Mouse (Mus musculus) adrenal gland, postnatal 36 days (tissue): ENCODE data around the gene Ccdc117. TPM values are rescaled to one million over a fixed set of nuclear protein-coding genes. Genes with fewer than 3 reads are reported as not detected.
A peak's percentile ranks its signal among the peaks of the same experiment; 100 is the strongest.
"Not testable (repeated sequence)": the region's sequence is repeated elsewhere in the genome, so short reads cannot be mapped to it uniquely, and the experiment has no call there.

Experiments
- DNase-seq, 2 experiments: peaks; one replicate each; pipeline ENCODE4 v3.0.0; 2021; ENCODE audit warnings: mixed read lengths in 1 of 2
- long read RNA-seq, 2 experiments: library from polyadenylated mRNA; stranded (forward); transcript quantifications; one replicate each; pipeline ENCODE4 v2.0.0; 2021; ENCODE audit warnings: borderline sequencing depth in 2 of 2
- total RNA-seq, 2 experiments: library from RNA; stranded (reverse); gene quantifications; 2 replicates each; pipeline ENCODE4 v1.2.3; 2021

Gene Ccdc117
- 10 to 100 TPM; 33.7 to 37.5 TPM for total RNA-seq
- long read RNA-seq, experiment 1, transcript Ccdc117-201 (5 exons, 3,372 nt): major isoform, 51 of 59 reads
- long read RNA-seq, experiment 1, partial matches to known transcripts: 6 of 59 reads
- long read RNA-seq, experiment 1, other reads (novel, unspliced or antisense): 2 of 59 reads
- long read RNA-seq, experiment 2, transcript Ccdc117-201 (5 exons, 3,372 nt): major isoform, 8 of 9 reads
- long read RNA-seq, experiment 2, partial matches to known transcripts: 0 of 9 reads
- long read RNA-seq, experiment 2, other reads (novel, unspliced or antisense): 1 of 9 reads

- DNase-seq: peak; percentile 94
These were observed at the start of gene Ccdc117 for GRCm38 (mm10) chr11:5541799-5542481. Gene Ccdc117, minus strand, starts transcription at chr11:5542187.

- no peak for DNase-seq
These were observed 33.1 kb upstream of the Ccdc117 start for GRCm38 (mm10) chr11:5575046-5575445.

- DNase-seq: no peak
These were observed 31.8 kb upstream of the Ccdc117 start for GRCm38 (mm10) chr11:5573821-5574220.

GRCm38 (mm10) chr11:5571856-5572255 lies 29.9 kb upstream of the Ccdc117 start:
- no peak for DNase-seq

- DNase-seq: no peak
These were observed 27.5 kb upstream of the Ccdc117 start, which contains the start of gene Ankrd36 for GRCm38 (mm10) chr11:5569474-5569873. Gene Ankrd36, plus strand, starts transcription at chr11:5569684.

GRCm38 (mm10) chr11:5568082-5568481 lies 26.1 kb upstream of the Ccdc117 start:
- DNase-seq: no peak

GRCm38 (mm10) chr11:5567654-5568053 lies 25.7 kb upstream of the Ccdc117 start:
- no peak for DNase-seq

GRCm38 (mm10) chr11:5566506-5566905 lies 24.5 kb upstream of the Ccdc117 start:
- DNase-seq: no peak

GRCm38 (mm10) chr11:5565596-5565995 lies 23.6 kb upstream of the Ccdc117 start:
- no peak for DNase-seq

- DNase-seq: no peak
These were observed 21.9 kb upstream of the Ccdc117 start for GRCm38 (mm10) chr11:5563898-5564297.

GRCm38 (mm10) chr11:5562625-5563268 lies 20.8 kb upstream of the Ccdc117 start:
- no peak for DNase-seq

- no peak for DNase-seq
These were observed 18.3 kb upstream of the Ccdc117 start for GRCm38 (mm10) chr11:5560273-5560672.

GRCm38 (mm10) chr11:5551931-5552330 lies 9.9 kb upstream of the Ccdc117 start:
- DNase-seq: no peak

- peak; percentile 19 to 40 for DNase-seq
These were observed 9.4 kb upstream of the Ccdc117 start for GRCm38 (mm10) chr11:5551430-5551829.

GRCm38 (mm10) chr11:5546693-5547092 lies 4.7 kb upstream of the Ccdc117 start:
- no peak for DNase-seq

- DNase-seq: no peak
These were observed 3.5 kb upstream of the Ccdc117 start for GRCm38 (mm10) chr11:5545457-5545856.

GRCm38 (mm10) chr11:5544709-5545108 lies 2.7 kb upstream of the Ccdc117 start:
- DNase-seq: not testable (repeated sequence)

- no peak for DNase-seq
These were observed 1.3 kb upstream of the Ccdc117 start for GRCm38 (mm10) chr11:5543281-5543680.

GRCm38 (mm10) chr11:5542482-5543185 lies 647 bp upstream of the Ccdc117 start:
- no peak for DNase-seq

GRCm38 (mm10) chr11:5541230-5541798 lies 673 bp downstream of the Ccdc117 start:
- no peak for DNase-seq

- no peak for DNase-seq
These were observed 1.7 kb downstream of the Ccdc117 start for GRCm38 (mm10) chr11:5540331-5540730.

- not testable (repeated sequence) for DNase-seq
These were observed 4.5 kb downstream of the Ccdc117 start for GRCm38 (mm10) chr11:5537454-5537853.
